Mouse (Mus musculus) forebrain, postnatal 0 days (tissue): ENCODE data around the gene Repin1. TPM values are rescaled to one million over a fixed set of nuclear protein-coding genes. Genes with fewer than 3 reads are reported as not detected.
A peak's percentile ranks its signal among the peaks of the same experiment; 100 is the strongest.

Experiments used
- ATAC-seq: fragments of 200-750 bp; cut with Nextera tagmentation; 2 replicates; pipeline ENCODE4 v1.8.0; 2017; ENCODE audit warnings: mild to moderate bottlenecking, moderate library complexity
- DNase-seq: peaks from one replicate; pipeline ENCODE4 v3.0.0-alpha.2; 2015
- H3K27ac ChIP-seq: fragments of 300-500 bp; sonication (generic); 2 replicates; pipeline ENCODE4 v1.5.1; 2014; ENCODE audit warnings: low read depth, mild to moderate bottlenecking, antibody characterized with exemption, low read length, moderate library complexity, mixed read lengths
- H3K27me3 ChIP-seq: fragments of 300-500 bp; sonication (generic); 2 replicates; pipeline ENCODE4 v1.6.1; 2014; ENCODE audit warnings: mild to moderate bottlenecking, low read length, mixed read lengths; ENCODE audit not compliant: insufficient read depth
- H3K36me3 ChIP-seq: fragments of 300-500 bp; sonication (generic); 2 replicates; pipeline ENCODE4 v1.6.1; 2014; ENCODE audit warnings: mild to moderate bottlenecking, moderate library complexity; ENCODE audit not compliant: insufficient read depth
- H3K4me1 ChIP-seq: fragments of 300-500 bp; sonication (generic); 2 replicates; pipeline ENCODE4 v1.6.1; 2014; ENCODE audit warnings: antibody characterized with exemption; ENCODE audit not compliant: insufficient read depth
- H3K4me2 ChIP-seq: fragments of 300-500 bp; sonication (generic); 2 replicates; pipeline ENCODE4 v1.6.1; 2014; ENCODE audit warnings: low read depth, mild to moderate bottlenecking, moderate library complexity
- H3K4me3 ChIP-seq: fragments of 300-500 bp; sonication (generic); 2 replicates; pipeline ENCODE4 v1.5.1; 2014; ENCODE audit warnings: low read depth, low read length, mixed read lengths
- H3K9ac ChIP-seq: fragments of 300-500 bp; sonication (generic); 2 replicates; pipeline ENCODE4 v1.6.1; 2014; ENCODE audit warnings: mild to moderate bottlenecking
- H3K9me3 ChIP-seq: fragments of 300-500 bp; sonication (generic); 2 replicates; pipeline ENCODE4 v1.6.1; 2016; ENCODE audit warnings: low read length
- CTCF ChIP-seq: sonication (generic); IDR thresholded peaks from 2 replicates; pipeline ENCODE4 v1.5.1; 2016; ENCODE audit warnings: antibody characterized with exemption, control low read depth, low read depth
- WGBS: fragments of 180-500 bp; shearing (Covaris S2); extraction: QIAGEN DNeasy Blood & Tissue Kit; methylation state at CpG from one replicate; pipeline ENCODE4 v1.1.7; 2014; 5-methylcytosine and 5-hydroxymethylcytosine counted together
- polyA plus RNA-seq: library from polyadenylated mRNA; unstranded; fragments of >200 nt; fragmentation: Nextera tagmentation; extraction: Ambion mirVana; gene quantifications from 2 replicates; pipeline ENCODE4 v1.2.1, GENCODE M21; 2015
- total RNA-seq: library from RNA; depleted of rRNA; stranded (reverse); fragments of >200 nt; gene quantifications from 2 replicates; pipeline ENCODE4 v1.2.3, GENCODE M21; 2014

The Repin1 gene
- total and polyA plus RNA-seq, 2 experiments from 2014 or later: 29.3 to 55.0 TPM

DNA sequence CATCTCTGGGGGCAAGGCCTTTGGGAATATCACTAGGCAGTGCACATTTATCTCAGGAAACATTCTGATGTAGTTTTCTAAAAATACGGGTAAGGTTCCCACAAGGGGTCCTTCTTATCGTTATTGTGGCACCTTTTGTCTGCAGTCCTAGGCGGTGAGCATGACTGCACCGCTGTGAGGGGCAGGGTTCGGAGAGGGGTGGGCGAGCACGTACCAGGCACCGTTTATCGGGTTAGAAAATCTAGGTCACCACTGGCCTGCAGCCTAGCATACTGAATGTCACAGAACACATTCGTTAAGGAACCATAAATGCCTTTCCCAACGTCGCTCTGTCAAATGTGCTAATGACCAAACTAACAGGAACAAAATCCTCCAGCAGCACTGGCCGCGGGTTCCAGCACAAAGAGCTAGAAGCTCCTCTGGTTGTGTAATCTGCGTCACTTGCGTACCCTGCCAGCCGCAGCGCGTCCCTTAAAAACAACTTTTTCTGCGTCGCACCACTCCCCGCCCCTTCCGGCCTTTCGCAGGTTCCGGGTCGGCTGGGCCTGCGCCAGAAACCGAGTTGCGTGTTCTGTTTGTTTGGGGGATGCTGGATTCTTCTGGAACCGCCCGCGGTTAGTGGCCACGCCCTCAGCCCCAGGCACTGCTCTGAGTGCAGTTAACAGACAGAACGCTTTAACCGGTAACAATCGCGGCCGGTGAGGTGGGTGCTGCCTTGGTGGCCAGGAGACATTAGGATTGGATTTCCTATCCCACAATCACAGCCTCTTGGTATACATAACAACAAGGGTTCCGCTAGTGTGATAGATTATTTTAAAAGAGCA lies 39.2 kb upstream of the Repin1 start, which contains the start of gene Lrrc61:
Lrrc61 (plus strand) TSS at position 517 of the 824 bp plus-strand sequence.
- Histone ChIP-seq H3K4me2 (peak within 1 kb of the TSS; percentile 67), H3K4me1 (peaks cover 14% of the 10 kb centered on the region), H3K36me3 (no peaks in the 10 kb centered on the region), H3K9ac (peak within 1 kb of the TSS; percentile 77), H3K27me3 (no peaks in the 10 kb centered on the region), H3K4me3 (peak within 1 kb of the TSS; percentile 47), H3K9me3 (no peaks in the 10 kb centered on the region), H3K27ac (peak within 1 kb of the TSS; percentile 98)
- WGBS: under 1% methylated on average over 39 of the region's 39 CpGs
- TF ChIP-seq CTCF: peak; percentile 5; the same call in 1 of the 2 replicates
- ATAC-seq: peak; percentile 94
- peak; percentile 99 for DNase-seq

DNA sequence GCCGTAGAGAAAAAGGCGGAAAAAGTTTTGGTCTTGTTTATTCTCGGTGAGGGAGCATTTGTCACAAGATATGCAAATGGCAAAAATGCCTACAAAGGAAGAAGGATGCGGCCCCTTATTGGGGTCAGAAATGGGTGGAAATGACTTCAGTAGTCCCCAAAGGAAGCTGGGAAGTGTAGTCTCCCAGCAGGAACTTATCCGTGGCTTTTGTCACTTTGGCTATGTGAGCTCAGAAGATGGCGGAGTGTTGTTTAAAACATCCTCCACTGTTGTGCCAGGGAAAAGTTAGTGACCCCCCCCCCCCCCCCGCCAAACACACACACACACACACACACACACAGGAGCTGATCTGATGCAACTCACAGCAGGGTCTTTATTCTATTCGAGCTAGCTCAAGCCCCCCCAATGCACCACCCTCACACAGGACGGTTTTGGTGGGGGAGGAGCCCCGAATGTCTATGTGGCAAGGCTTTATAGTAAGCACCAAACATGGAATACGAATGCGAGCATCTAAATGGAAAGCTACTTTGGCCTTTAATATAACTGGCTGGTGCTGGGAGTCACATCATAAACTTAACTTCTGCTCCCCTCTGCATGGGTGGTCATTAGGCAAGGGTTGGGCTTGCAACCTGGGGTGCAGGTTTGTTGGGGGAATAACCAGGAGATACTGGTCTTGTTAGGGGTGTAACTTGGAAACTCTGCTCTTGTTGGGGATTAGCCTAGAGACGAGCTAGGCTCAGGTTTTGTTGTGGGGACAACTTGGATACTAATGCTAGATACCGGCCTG lies 38.4 kb upstream of the Repin1 start:
- Histone ChIP-seq H3K36me3 (0 out of 2 replicates have a peak, but pooled peaks cover under 1% of the 10 kb centered on the region), H3K9ac (peak overlapping the region; percentile 77), H3K4me3 (peak overlapping the region; percentile 47), H3K27me3 (no peaks in the 10 kb centered on the region), H3K4me1 (peaks cover 14% of the 10 kb centered on the region), H3K27ac (peak overlapping the region; percentile 98), H3K4me2 (peak overlapping the region; percentile 67), H3K9me3 (no peaks in the 10 kb centered on the region)
- peak; percentile 87 for ATAC-seq
- WGBS: 23% methylated on average over 14 of the region's 14 CpGs
- no peak for TF ChIP-seq CTCF
- DNase-seq: peak; percentile 90

DNA sequence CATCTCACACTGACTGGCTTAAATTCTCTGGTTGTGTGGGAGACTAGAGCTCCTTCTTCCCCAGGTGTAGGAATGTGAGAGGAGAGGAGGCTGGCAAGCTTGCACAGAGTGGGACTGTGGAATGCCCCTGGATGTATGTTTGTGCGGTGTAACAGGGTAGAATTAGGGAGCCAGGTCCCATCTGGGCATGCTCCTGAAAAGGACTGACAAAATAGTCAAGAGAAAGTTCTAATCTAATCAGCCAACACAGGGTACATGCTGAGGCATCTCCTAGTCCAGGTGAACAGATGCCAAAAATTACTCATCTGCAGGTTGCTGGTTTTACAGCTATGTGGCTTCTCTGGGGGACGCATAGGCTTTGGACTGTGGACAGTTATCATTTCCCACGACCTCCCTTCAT lies 37.7 kb upstream of the Repin1 start:
- H3K4me2 ChIP-seq: peak overlapping the region; percentile 67; the same call in 1 of the 2 replicates
- no peak for TF ChIP-seq CTCF
- no peak overlapping the region for H3K27ac ChIP-seq
- no peak for ATAC-seq
- WGBS: 96% methylated on average over 3 of the region's 3 CpGs
- H3K4me3 ChIP-seq: no peak overlapping the region
- H3K9ac ChIP-seq: no peak overlapping the region
- H3K9me3 ChIP-seq: no peaks in the 10 kb centered on the region
- no peak for DNase-seq
- 0 out of 2 replicates have a peak, but pooled peaks cover 3% of the 10 kb centered on the region for H3K36me3 ChIP-seq
- no peaks in the 10 kb centered on the region for H3K27me3 ChIP-seq
- H3K4me1 ChIP-seq: peaks cover 14% of the 10 kb centered on the region

DNA sequence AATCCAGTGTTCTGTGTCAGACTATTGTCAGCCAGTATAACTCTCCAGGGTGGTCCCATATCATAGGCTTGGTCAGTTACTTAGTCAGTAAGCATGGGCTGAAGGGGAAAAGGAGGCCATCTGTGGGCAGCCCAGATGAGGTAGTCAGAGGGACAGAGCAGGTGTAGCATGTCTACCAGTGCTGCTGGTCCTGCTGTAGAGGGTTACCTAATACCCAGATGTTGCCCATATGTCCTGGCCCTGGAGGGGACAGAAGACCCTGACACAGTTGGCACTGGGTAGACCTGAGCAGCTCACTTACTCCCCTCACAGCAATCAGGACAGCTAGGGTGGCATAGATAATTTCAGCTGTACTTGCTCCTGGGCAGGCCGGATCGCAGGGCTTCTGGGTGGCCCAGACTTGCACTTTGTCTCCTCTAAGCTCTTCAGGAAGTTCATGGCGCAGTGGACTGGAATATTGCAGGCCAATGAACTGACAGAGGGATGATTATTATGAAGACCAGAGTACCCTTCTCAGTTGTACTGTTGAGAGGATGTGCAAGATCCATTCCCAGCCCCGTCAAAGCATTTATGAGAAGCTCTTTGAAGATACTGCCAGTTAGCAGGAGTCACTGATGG lies 27.9 kb upstream of the Repin1 start:
- no peaks in the 10 kb centered on the region for H3K4me1 ChIP-seq
- TF ChIP-seq CTCF: no peak
- no peaks in the 10 kb centered on the region for H3K9me3 ChIP-seq
- ATAC-seq (no peak), DNase-seq (no peak)
- WGBS: 92% methylated on average over 4 of the region's 4 CpGs
- no peak overlapping the region for H3K27ac ChIP-seq
- H3K9ac ChIP-seq: no peak overlapping the region
- no peaks in the 10 kb centered on the region for H3K27me3 ChIP-seq
- H3K4me3 ChIP-seq: no peak overlapping the region
- peaks cover 19% of the 10 kb centered on the region; the same call in 1 of the 2 replicates for H3K36me3 ChIP-seq
- H3K4me2 ChIP-seq: no peak overlapping the region

DNA sequence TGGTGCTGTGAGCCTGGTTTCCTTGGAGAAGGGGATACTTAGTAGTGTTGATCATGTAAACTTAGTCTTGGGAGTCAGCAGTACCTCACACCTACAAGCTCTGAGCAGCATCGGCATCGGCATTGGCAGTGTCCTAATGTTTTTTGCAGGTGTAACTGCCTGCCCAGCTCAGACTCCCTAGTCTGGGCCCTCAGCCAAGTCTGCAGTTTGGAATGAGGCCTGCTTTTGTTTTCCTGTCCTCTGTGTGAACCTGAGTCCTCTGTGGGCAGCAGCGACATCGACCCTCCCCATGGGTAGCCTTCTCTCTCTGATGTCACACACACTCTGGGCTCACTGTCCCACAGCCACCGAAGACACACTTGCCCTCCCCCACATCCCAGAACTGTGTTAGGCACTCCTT lies 27.4 kb upstream of the Repin1 start:
- no peak overlapping the region for H3K9ac ChIP-seq
- no peak for TF ChIP-seq CTCF
- H3K36me3 ChIP-seq: peaks cover 19% of the 10 kb centered on the region; the same call in 1 of the 2 replicates
- H3K9me3 ChIP-seq: no peaks in the 10 kb centered on the region
- H3K4me1 ChIP-seq: no peaks in the 10 kb centered on the region
- no peaks in the 10 kb centered on the region for H3K27me3 ChIP-seq
- 19% methylated on average over 5 of the region's 5 CpGs for WGBS
- H3K4me3 ChIP-seq: no peak overlapping the region
- H3K27ac ChIP-seq: no peak overlapping the region
- no peak for ATAC-seq
- DNase-seq: no peak
- no peak overlapping the region for H3K4me2 ChIP-seq

DNA sequence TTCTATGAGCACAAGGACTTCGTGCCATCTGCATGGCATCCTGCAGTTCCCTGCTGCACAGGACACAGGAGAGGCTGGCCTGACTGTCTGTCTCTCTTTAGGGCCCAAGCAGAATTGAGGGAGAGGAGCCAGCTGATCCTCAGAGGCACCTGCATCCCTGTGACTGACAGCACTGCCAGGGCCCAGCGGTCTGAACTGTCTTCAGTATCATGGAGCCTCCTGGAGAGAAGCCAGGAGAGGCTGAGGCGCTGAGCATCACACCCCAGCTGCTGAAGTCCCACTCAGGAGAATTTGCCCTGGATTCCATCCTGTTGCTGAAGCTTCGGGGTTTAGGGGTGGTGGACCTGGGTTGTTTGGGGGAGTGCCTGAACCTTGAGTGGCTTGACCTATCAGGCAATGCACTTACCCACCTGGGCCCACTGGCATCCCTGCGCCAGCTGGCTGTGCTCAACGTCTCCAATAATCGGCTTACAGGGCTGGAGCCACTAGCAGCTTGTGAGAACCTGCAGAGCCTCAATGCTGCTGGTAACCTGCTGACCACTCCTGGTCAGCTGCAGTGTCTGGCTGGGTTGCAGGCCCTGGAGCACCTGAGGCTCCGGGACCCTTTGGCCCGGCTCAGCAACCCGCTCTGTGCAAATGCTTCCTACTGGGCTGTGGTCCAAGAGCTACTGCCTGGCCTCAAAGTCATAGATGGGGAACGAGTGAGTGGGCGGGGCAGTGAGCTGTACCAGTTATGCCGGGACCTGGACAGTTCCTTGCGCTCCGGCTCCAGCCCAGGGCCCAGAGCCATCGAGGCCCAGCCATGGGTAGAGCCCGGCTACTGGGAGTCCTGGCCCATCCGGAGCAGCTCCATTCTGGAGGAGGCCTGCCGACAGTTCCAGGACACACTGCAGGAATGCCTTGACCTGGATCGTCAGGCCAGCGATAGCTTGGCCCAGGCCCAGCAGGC lies 25.4 kb upstream of the Repin1 start:
- no peak overlapping the region for H3K4me3 ChIP-seq
- H3K4me2 ChIP-seq: no peak overlapping the region
- H3K9ac ChIP-seq: no peak overlapping the region
- no peaks in the 10 kb centered on the region for H3K9me3 ChIP-seq
- H3K36me3 ChIP-seq: peaks cover 15% of the 10 kb centered on the region; the same call in 1 of the 2 replicates
- no peak for TF ChIP-seq CTCF
- 72% methylated on average over 21 of the region's 21 CpGs for WGBS
- no peaks in the 10 kb centered on the region for H3K27me3 ChIP-seq
- DNase-seq: no peak
- peak; percentile 18; the same call in 1 of the 2 replicates for ATAC-seq
- H3K27ac ChIP-seq: no peak overlapping the region
- H3K4me1 ChIP-seq: no peaks in the 10 kb centered on the region
